Mouse (Mus musculus): ENCODE measurements around the gene Ces1d.

GRCm38 (mm10) chr8:93131233-93131980, 66.2 kb downstream of the Ces1d start, which contains the start of gene Ces1c:
- TF ChIP-seq CTCF (IDR thresholded peaks at IDR 0.05), result no peak
- TF ChIP-seq EP300 (IDR thresholded peaks at IDR 0.05), result no peak
